Mouse (Mus musculus): ENCODE results near the gene Atp6v1a. TPM values are rescaled to one million over a fixed set of nuclear protein-coding genes. Genes with fewer than 3 reads are reported as not detected.

Atp6v1a gene
- polyA plus RNA-seq (2015; fragmentation: Nextera tagmentation; extraction: Ambion mirVana): 129 and 131 TPM in 2 replicates

DNA sequence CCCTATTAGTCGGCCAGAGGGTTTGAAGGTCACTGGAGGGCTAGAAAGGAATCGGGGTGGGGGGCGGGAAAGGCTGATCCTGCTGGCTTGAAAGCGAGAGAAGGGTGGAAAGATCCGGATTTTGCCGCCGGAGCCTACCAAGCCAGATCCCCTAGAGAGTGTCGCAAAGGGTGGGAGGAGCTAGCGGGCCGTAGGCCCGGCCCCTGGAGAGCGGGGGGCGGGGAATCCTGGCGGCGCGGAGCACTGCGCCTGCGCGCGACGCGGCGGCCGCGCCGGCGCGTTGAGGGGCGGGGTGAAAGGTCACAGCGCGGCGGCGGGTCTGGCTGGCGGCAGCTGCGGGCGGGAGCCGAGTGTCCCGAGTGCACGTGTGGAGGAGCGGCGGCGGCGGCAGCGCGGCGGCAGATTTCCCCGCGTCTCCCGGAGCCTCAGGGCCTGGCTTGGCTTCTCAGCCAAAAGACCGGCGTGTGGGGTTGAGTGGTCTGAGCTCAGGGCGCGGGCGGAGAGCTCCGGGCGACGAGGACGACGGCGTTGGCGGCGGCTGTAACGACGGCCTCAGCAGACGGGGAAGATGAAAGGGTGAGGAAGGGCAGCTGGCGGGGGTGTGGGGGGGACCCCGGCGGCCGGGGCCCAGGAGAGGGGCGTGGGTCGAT is at the start of gene Atp6v1a, which contains the start of gene Naa50:
TSS of gene Atp6v1a (minus strand) at position 170 of the 650 bp plus-strand sequence.
TSS of gene Naa50 (plus strand) at position 295 of the 650 bp plus-strand sequence.
- Histone ChIP-seq H3K9me3 (no peaks in the 10 kb centered on the region), H3K27me3 (no peaks in the 10 kb centered on the region), H3K4me3 (peak within 1 kb of the TSS; percentile 100), H3K27ac (replicated peaks) (peak within 1 kb of the TSS; percentile 99), H3K36me3 (no peaks in the 10 kb centered on the region), H3K9ac (peak within 1 kb of the TSS; percentile 92), H3K4me2 (peak within 1 kb of the TSS; percentile 78), H3K4me1 (replicated peaks) (peaks cover 34% of the 10 kb centered on the region)
- WGBS: under 1% methylated on average over 68 of the region's 71 CpGs
- peak; percentile 90 for ATAC-seq (ENCODE audit: low FRiP score, low read depth)

DNA sequence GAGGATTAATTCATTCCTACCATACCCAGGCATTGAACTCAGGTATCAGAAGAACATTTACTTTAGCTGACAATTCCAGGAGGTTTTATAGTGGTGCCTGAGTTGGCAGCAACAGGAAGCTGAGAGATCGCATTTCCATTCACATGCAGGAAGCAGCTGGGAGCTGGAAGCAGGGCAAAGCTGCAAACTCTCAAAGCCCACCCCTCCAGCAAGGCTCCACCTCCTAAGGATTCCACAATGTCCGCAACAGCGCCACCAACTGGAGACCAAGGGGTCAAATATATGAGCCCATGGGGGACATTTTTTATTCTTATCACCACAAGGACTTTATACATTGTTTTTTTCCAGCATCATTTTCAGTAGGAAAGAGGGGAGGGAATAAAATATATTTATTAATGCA is 49.3 kb upstream of the Atp6v1a start:
- no peaks in the 10 kb centered on the region for H3K4me1 ChIP-seq (replicated peaks)
- ATAC-seq (ENCODE audit: low FRiP score, low read depth): no peak
- H3K9me3 ChIP-seq: no peaks in the 10 kb centered on the region
- 92% methylated on average over 3 of the region's 3 CpGs for WGBS
- no peaks in the 10 kb centered on the region for H3K36me3 ChIP-seq
- no peak overlapping the region for H3K27ac ChIP-seq (replicated peaks)
- no peak overlapping the region for H3K9ac ChIP-seq
- H3K4me2 ChIP-seq: no peak overlapping the region
- H3K27me3 ChIP-seq: no peaks in the 10 kb centered on the region
- no peak overlapping the region for H3K4me3 ChIP-seq

DNA sequence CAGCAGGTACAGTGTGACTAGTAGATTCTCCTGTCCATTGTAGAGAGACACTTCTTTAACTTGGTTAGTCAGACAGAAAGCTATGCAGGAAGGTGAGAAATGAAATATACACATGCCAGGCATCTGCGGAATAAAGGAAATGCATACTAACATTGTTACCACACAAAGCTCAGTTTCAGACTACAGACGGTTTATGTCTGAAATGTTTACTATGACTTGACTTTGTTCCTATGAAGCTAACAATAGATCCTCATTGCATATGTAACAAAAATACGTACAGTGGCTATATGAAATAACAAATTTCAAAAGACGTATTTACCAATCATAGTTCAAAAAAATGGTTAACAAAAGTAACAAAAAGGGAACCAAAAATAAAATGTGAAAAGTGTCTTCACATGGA is 47.7 kb upstream of the Atp6v1a start:
- Histone ChIP-seq H3K9ac (no peak overlapping the region), H3K4me3 (no peak overlapping the region), H3K36me3 (no peaks in the 10 kb centered on the region), H3K9me3 (no peaks in the 10 kb centered on the region), H3K4me2 (no peak overlapping the region), H3K27me3 (no peaks in the 10 kb centered on the region), H3K27ac (replicated peaks) (no peak overlapping the region), H3K4me1 (replicated peaks) (no peaks in the 10 kb centered on the region)
- WGBS: 96% methylated on average over 4 of the region's 4 CpGs
- ATAC-seq (ENCODE audit: low FRiP score, low read depth): no peak

DNA sequence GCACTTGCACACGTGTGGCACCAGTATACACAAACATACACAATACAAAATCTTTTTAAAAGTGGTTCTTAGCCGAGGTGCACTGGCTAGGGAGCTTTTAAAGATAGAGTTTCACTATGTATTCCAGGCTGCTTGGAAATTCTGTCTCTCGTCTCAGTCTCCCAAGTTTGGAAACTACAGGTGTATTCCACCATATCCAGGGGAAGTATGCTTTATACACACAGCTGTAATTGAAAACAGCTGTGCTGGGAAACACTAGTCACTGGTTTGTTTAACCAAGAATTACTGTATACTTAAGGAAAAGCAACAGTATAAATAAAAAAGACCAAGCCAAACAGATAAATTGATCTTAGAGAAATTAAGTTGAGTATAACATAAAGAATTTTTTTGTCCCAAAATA is 45.3 kb upstream of the Atp6v1a start:
- H3K9ac ChIP-seq: no peak overlapping the region
- 91% methylated on average over 3 of the region's 3 CpGs for WGBS
- H3K27ac ChIP-seq (replicated peaks): no peak overlapping the region
- no peaks in the 10 kb centered on the region for H3K36me3 ChIP-seq
- H3K27me3 ChIP-seq: no peaks in the 10 kb centered on the region
- no peak overlapping the region for H3K4me3 ChIP-seq
- ATAC-seq (ENCODE audit: low FRiP score, low read depth): no peak
- no peaks in the 10 kb centered on the region for H3K9me3 ChIP-seq
- H3K4me1 ChIP-seq (replicated peaks): no peaks in the 10 kb centered on the region
- no peak overlapping the region for H3K4me2 ChIP-seq

DNA sequence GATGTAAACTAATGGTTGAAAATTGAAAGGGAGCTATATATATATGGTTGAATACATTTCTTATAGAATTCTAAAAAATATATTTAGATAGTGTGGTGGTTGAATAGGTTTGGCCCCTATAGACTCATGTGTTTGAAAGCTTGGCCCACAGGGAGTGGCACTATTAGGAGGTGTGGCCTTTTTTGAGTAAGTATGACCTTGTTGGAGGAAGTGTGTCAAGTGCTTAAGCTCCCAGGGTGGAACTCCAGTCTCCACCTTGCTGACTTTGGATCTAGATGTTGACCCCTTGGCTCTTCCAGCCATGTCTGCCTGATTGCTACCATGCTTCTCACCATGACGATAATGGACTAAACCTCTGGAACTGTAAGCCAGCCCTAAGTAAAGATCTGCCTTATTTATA is 43.1 kb upstream of the Atp6v1a start:
- no peak overlapping the region for H3K4me3 ChIP-seq
- no peaks in the 10 kb centered on the region for H3K27me3 ChIP-seq
- H3K27ac ChIP-seq (replicated peaks): no peak overlapping the region
- no peak for ATAC-seq (ENCODE audit: low FRiP score, low read depth)
- H3K4me2 ChIP-seq: no peak overlapping the region
- WGBS: 91% methylated on average over 1 of the region's 1 CpGs
- no peak overlapping the region for H3K9ac ChIP-seq
- no peaks in the 10 kb centered on the region for H3K9me3 ChIP-seq
- H3K36me3 ChIP-seq: no peaks in the 10 kb centered on the region
- H3K4me1 ChIP-seq (replicated peaks): no peaks in the 10 kb centered on the region

DNA sequence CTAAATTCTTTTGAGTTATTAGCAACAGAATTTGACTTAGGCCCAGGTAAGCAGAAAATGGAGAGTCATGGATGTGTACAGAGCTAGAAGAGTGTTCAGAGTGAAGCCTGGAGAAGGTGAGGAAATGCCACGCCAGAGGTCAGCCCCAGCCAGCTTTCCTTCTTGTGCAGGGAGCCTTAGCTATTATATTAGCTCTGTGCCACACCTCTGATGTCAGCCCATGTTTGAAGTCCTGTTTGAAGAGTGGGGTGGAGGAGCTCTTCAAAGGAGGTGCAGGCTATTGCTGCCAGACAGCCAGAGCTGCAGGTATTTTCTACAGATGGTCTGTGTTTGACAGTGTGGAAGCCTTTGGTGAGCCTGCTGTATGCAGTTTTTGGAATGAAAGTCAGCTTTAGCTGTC is 39.0 kb upstream of the Atp6v1a start:
- Histone ChIP-seq H3K9ac (no peak overlapping the region), H3K4me3 (no peak overlapping the region), H3K9me3 (no peaks in the 10 kb centered on the region), H3K27ac (replicated peaks) (no peak overlapping the region), H3K4me2 (no peak overlapping the region), H3K4me1 (replicated peaks) (peaks cover 15% of the 10 kb centered on the region), H3K36me3 (no peaks in the 10 kb centered on the region), H3K27me3 (no peaks in the 10 kb centered on the region)
- ATAC-seq (ENCODE audit: low FRiP score, low read depth): no peak
- 94% methylated on average over 1 of the region's 1 CpGs for WGBS

DNA sequence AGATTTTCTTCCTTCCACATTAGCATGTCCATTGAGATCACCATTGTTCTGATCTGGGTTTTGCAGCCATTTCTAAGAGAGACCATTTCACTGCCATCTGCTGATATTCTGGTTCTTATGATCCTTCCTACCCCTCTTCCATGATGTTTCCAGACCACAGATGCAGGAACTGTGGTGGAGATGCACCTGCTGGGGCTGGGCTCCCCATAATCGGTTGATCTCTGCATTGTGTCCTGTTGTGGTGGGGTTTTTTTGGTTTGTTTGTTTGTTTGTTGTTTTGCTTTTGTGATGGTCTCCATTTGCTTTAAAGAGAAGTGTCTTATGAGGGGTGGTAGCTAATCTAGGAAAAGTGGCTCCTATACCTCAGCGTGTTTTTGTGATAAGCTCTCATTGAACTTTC is 37.0 kb upstream of the Atp6v1a start:
- Histone ChIP-seq H3K4me2 (no peak overlapping the region), H3K27me3 (no peaks in the 10 kb centered on the region), H3K36me3 (no peaks in the 10 kb centered on the region), H3K4me3 (no peak overlapping the region), H3K4me1 (replicated peaks) (peaks cover 19% of the 10 kb centered on the region), H3K9me3 (no peaks in the 10 kb centered on the region), H3K9ac (no peak overlapping the region), H3K27ac (replicated peaks) (no peak overlapping the region)
- no peak for ATAC-seq (ENCODE audit: low FRiP score, low read depth)
- WGBS: 98% methylated on average over 2 of the region's 2 CpGs

DNA sequence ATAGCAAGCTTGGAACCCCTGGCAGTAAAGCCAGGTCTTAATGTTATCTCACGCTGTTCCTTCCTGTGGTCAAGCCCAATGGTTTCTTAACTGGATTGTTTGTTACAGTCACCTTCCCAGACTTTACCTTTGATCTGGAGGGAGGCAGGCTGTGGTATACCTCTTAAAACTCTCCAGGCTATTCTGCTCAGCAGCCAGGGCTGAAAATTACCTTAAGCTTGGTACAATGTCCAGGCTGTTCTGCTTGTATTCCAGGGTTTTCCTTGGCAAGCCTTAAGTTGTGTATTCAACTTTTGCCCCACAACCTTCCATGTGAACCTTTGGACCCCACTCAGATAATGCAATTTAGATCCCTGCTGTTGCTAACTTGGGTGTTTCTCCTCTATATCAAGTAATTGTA is 35.5 kb upstream of the Atp6v1a start:
- no peaks in the 10 kb centered on the region for H3K36me3 ChIP-seq
- H3K4me3 ChIP-seq: no peak overlapping the region
- peaks cover 19% of the 10 kb centered on the region for H3K4me1 ChIP-seq (replicated peaks)
- no peak for ATAC-seq (ENCODE audit: low FRiP score, low read depth)
- no peaks in the 10 kb centered on the region for H3K27me3 ChIP-seq
- 92% methylated on average over 1 of the region's 1 CpGs for WGBS
- 0 out of 2 replicates have a peak overlapping the region, but pooled peaks have one; percentile 76 for H3K4me2 ChIP-seq
- H3K27ac ChIP-seq (replicated peaks): no peak overlapping the region
- no peaks in the 10 kb centered on the region for H3K9me3 ChIP-seq
- H3K9ac ChIP-seq: no peak overlapping the region

DNA sequence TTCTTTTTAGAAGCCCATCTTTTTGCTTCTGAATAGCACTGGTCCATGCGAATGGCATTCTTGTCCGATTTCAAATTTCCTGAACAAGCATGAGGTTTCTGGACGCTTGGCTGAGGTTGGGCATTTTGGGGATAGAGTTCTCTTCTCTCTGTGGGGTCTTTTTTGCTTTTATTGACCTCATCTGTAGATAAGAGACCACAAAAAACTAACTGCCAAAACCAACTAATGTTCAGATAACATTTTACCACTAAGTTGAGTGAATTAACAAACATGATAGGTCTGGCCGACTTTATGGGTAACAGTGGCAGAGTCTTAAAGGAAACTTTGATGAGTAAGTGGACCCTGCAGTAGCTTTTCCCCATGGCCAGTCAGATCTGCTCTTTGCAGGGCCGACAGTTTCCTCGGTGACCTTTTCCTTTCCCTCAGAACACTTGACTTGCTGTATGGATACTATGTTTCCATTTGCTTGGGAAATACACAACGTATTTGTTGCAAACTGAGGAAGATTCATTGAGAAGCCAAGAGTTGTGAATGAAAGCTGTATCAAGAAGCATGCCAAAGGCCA is 34.5 kb upstream of the Atp6v1a start:
- Histone ChIP-seq H3K9me3 (no peaks in the 10 kb centered on the region), H3K4me1 (replicated peaks) (peaks cover 19% of the 10 kb centered on the region), H3K9ac (peak overlapping the region; percentile 96), H3K27me3 (no peaks in the 10 kb centered on the region), H3K4me3 (peak overlapping the region; percentile 96), H3K27ac (replicated peaks) (peak overlapping the region; percentile 91), H3K36me3 (no peaks in the 10 kb centered on the region), H3K4me2 (peak overlapping the region; percentile 76)
- ATAC-seq (ENCODE audit: low FRiP score, low read depth): no peak
- 23% methylated on average over 7 of the region's 7 CpGs for WGBS

DNA sequence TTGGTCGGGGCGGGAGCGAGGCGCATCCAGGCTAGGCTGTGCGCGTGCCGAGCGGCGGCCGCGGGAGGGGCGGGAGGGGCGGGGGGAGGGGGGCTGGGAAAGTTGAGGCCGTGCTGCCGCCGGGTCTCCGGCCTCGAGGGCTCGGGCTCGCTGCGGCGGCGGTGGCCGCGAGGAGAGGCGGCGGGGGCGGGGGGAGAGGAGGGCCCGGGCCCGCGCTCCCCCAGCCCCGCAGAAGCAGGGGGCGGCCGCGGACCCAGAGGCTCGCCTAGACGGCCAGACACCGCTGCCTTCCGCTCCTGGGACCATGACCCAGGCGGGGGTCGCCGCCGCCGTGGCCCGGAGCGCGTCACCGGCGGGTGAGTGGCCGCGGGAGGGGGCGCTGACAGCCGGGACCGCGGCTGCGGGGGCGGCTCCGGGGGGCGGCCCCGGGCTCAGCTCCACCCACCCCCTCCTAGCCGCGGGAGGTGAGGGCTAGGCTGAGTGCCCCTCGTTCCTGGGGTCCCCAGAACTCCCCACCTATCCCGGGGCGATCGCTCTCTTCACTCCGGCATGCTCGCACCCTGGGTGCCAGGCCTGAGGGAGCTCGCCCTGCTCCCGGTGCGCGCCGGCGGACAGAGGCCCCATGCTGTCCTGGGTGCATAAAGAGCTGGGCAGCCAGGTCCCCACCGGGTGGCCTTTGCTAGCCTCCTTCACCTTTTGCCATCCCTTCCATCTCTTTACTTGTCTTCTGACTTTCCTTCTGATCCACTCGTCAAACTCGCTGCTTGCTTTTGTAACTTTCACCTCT is 33.8 kb upstream of the Atp6v1a start, which contains the start of gene Usf3:
TSS of gene Usf3 (plus strand) at position 92 of the 787 bp plus-strand sequence.
- WGBS: 0% methylated on average over 44 of the region's 77 CpGs
- Histone ChIP-seq H3K27me3 (no peaks in the 10 kb centered on the region), H3K9me3 (no peaks in the 10 kb centered on the region), H3K36me3 (no peaks in the 10 kb centered on the region), H3K27ac (replicated peaks) (peak within 1 kb of the TSS; percentile 91), H3K4me1 (replicated peaks) (peaks cover 19% of the 10 kb centered on the region), H3K4me2 (peak within 1 kb of the TSS; percentile 92), H3K4me3 (peak within 1 kb of the TSS; percentile 96), H3K9ac (peak within 1 kb of the TSS; percentile 96)
- ATAC-seq (ENCODE audit: low FRiP score, low read depth): peak; percentile 73

DNA sequence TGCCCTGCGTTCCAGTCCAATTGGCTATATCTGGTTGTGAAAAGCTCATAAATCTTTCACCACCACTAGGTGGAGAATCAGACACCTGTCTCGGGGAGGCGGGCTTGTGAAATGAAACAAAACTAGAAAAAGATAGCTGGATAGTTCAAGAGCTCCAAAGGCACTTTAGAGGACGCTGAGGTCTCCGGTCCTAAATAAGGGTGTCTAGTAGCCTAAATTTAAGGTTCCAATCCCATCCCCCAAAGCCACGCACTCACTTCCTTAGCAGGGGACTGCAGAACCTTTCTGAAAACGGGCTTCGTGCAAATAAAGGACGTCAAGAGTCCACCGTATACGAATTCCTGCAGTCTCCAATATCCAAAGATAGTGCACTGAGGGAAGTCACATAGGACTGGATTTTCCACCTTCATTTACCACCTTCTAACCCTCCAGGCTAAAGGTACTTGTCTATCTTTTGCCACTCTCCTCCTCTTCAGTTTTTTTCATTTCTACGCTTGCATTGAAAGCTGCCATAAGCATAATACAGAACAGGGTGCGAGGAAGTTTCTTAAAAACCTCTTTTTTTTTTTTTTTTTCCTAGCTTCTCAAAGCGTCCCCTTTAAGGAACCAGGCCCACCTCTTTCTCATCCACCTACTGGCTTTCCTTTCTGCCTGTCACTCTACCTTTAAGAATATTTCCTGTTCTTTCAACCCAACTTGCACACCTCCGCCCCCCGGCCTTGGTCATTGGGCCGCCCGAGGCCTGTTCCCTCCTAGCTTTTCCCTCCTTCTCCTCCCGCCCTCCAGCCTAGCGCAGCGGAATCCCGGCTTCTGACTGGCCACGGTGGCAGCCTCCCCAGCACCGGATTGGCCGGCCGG is 33.0 kb upstream of the Atp6v1a start:
- ATAC-seq (ENCODE audit: low FRiP score, low read depth): peak; percentile 100

More for the DNA sequence above, 33.0 kb upstream of the Atp6v1a start:
- Histone ChIP-seq H3K4me1 (replicated peaks) (peaks cover 19% of the 10 kb centered on the region), H3K9ac (peak overlapping the region; percentile 96), H3K36me3 (no peaks in the 10 kb centered on the region), H3K4me3 (peak overlapping the region; percentile 96), H3K4me2 (peak overlapping the region; percentile 92), H3K9me3 (no peaks in the 10 kb centered on the region), H3K27ac (replicated peaks) (peak overlapping the region; percentile 91), H3K27me3 (no peaks in the 10 kb centered on the region)
- under 1% methylated on average over 26 of the region's 26 CpGs for WGBS

All from hindbrain, embryonic 15.5 days (tissue).